Mouse (Mus musculus) embryo, embryonic 10.5 days (tissue): Measurements from ENCODE around the gene 2310034G01Rik.

Source experiments
- DNase-seq: peaks from one replicate; pipeline ENCODE4 v3.0.0-alpha.2; 2015; ENCODE audit warnings: low spot score

Gene 2310034G01Rik

DNA sequence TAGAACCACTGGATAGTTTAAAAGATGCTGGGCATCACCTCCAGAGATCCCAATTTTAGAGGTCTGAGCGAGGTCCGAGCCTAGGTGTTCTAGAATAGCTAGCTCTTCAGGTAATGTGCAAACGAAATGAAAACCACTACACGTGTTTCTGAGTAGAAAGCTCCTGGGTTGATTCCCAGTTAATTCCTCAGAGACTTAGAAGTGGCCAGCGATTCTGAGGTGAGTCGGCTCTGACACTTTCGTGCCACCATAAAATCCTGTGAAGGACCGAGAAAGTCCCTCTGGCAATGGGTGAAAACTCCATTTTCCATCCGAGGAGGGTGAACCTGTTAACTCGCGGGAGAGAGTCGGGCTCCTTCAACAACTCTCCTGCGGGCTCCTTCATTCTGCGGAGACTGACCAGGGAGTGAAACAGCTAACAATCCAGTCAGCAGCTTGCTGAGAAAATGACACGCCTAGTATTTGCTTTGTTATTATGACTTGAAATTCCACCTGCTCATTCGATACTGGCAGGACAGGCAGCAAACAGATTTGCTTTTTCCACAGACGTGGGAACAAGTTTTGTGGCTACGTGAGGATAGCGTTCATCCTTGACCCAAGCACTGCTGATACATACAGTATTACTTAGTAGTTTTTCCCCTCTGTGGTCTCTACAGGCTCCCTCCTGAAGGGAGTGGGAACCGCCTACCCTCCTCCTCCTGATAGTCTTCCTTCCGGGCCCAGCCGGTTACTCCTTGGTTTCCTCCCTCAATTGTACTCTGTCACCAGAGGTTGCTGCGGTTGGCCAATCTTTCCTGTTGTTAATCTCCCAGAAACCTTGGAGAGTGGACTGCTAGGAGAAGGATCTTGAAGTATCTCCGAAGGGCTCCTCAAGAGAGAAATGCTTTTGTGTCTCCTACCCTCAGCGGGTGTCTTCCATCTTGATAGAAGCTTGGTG, 7.5 kb upstream of the 2310034G01Rik start:
- no peak for DNase-seq

GRCm38 (mm10) chr19:46356701-46357138, 6.6 kb upstream of the 2310034G01Rik start:
- DNase-seq, result peak; percentile 93

- no peak for DNase-seq
Observed at GRCm38 (mm10) chr19:46349550-46349949, 552 bp downstream of the 2310034G01Rik start.

DNA sequence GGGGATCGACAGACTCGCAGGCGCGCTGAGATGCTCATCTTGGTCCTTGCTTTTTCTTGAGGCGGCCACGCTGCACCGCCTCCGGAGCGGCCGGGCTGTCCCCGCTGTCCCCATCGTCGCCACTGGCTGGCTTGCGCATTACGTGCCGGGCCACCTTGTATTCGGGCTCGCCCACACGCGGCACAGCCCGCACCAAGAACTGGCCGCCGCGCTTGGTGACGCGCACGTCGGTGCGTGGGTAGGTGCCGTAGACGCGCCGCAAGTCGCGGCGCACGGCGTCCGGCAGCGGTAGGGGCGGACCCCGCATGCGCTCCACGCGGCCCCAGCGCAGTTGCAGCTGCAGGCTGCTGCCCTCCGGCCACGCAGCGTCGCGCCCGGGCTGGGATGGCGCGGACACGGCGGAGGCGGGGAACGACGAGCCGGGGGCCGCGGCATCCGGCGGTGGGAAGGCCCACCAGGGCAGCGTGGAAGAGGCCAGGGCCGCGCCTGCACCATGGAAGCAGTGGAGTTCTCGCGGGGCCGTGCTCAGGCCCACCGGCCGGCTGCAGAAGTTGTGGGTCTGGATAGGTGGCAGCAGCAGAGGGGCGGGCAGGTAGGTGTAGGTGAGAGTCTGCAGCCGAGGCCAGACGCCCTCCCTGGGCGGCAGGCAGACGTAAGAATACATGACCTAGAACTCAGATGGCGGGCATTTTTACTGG, 1.2 kb downstream of the 2310034G01Rik start:
- peak; percentile 73 for DNase-seq

DNA sequence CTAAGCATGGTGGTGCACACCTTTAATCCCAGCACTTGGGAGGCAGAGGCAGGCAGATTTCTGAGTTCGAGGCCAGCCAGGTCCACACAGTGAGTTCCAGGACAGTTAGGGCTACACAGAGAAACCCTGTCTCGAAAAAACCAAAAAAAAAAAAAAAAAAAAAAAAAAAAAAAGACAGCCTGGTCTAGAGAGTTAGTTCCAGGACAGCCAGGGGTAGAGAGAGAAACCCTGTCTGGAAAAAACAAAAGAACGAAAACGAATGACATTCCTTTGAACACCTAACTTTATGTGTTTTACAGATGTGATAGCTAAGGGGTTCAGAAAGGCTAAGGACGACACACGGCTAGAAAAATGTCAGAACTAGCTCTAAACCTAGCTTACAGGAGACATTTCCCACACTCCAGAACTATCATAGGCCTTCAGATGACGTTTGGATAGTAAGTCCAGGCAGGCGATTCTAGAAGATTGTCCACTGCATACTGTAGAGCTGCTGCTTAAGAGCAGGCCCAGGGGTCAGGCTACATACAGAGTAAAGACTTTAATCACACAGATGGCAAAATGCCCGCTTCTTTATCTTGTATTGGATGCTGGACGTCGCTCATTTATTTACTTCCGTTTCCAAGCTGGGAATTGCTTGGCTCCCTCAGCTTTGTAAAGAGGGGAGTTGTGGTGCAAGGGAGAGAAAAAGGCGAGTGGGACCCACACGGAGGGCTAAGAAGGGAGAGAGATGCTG, 2.0 kb downstream of the 2310034G01Rik start:
- DNase-seq, result peak; percentile 41

- no peak for DNase-seq
Observed at GRCm38 (mm10) chr19:46347146-46347545, 3.0 kb downstream of the 2310034G01Rik start.

DNA sequence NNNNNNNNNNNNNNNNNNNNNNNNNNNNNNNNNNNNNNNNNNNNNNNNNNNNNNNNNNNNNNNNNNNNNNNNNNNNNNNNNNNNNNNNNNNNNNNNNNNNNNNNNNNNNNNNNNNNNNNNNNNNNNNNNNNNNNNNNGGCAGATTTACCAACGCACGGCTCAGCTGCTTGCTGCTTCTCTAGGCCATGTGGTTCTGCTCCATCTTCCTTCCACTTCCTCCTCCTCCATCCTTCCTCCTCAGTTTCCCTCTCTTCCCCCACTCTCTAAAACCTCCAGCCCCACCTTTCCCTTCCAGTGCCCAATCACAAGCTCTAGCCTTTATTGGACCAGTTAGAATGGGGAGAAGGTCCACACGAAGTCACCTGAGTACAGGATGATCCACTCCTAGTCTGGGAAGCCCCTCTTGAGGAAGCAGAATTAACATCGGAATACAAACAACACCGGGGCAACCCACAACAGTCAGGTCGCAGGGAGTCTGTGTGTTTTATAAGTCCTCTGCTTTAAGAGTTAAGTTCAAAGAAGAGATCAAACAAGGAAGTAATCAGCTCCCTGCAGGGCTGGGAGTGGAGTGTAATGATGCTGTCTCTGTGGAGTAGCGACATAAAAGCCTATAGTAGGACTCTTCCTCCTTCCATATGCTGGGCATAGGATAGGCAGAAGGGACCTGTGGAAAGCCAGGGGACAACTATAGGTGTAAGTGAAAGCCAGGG, 5.2 kb downstream of the 2310034G01Rik start:
- DNase-seq, result no peak

GRCm38 (mm10) chr19:46339287-46339971, 10.7 kb downstream of the 2310034G01Rik start:
- DNase-seq, result no peak

GRCm38 (mm10) chr19:46338942-46339286, 11.2 kb downstream of the 2310034G01Rik start:
- DNase-seq, result no peak

DNA sequence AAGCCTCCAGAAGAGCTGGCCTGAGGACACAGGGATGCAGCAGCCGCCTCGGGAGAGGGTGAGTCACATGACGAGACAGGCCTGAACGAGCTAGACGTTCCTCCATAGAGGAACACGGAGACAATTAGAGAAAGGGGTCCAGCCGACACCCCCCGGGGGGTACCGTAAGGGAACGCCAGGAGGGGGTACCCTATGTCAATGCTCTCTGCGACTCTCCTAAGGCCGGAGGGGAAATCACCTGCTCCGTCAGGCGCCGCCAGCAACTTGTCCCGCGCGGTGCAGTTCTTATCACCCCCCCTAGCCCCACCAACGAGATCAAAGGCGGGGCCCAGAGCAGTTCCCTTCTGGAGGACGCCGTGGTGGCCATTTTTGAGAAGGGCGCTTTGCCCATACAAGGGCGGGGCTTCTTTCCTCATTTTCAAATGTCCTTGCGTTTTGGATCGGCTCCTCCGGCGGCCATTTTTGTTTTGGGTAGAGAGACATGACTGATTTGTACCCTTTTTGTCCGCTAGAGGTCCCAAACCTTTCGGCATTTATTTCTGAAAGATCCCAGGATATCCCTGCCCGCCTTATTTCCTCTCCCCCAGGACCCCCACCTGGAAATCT, 11.7 kb downstream of the 2310034G01Rik start, which contains the start of gene Cuedc2:
TSS of gene Cuedc2 (minus strand) at position 372 of the 606 bp plus-strand sequence.
- peak; percentile 99 for DNase-seq

- DNase-seq, result no peak
Observed at GRCm38 (mm10) chr19:46337719-46338330, 12.3 kb downstream of the 2310034G01Rik start.

- no peak for DNase-seq
Observed at GRCm38 (mm10) chr19:46333906-46334305, 16.2 kb downstream of the 2310034G01Rik start.

GRCm38 (mm10) chr19:46332721-46333339, 17.3 kb downstream of the 2310034G01Rik start:
- peak; percentile 33 for DNase-seq

GRCm38 (mm10) chr19:46331936-46332335, 18.2 kb downstream of the 2310034G01Rik start:
- no peak for DNase-seq

DNA sequence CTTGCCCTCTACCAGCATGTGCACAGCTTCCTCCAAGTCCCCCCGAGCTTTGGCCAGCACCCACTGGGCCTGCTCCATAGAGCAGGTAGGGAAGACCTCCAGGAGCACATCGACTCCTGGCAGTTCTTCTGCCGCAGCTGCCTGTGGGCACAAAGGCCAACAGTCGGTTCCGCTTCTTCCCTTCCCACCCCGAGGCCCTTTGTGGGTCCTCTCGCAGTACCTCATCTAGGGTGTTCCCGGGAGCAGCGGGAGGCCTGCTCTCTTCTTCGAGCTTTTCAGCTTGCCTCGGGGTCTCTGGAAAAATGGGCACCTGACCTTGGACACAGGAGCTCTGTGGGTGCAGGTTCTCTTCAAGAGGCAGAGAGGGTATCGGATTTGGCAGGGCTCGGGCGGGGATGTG, 18.8 kb downstream of the 2310034G01Rik start:
- no peak for DNase-seq

- DNase-seq, result no peak
Observed at GRCm38 (mm10) chr19:46330696-46331095, 19.4 kb downstream of the 2310034G01Rik start.

DNA sequence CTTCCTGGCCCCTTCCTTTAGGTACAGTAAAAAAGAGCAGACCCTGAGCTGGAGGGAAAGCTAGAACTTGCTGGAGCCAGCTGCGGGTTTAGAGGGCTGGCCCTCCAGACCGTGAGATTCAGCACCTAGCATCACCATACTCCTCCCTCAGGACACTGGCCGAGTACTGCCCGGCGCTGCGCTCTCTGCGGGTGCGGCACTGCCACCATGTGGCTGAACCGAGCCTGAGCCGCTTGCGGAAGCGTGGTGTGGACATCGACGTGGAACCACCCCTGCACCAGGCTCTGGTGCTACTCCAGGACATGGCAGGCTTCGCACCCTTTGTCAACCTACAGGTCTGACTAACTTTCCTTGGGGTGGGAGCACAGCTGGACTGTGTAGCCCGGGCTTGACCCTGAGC, 20.2 kb downstream of the 2310034G01Rik start:
- DNase-seq, result peak; percentile 85

DNA sequence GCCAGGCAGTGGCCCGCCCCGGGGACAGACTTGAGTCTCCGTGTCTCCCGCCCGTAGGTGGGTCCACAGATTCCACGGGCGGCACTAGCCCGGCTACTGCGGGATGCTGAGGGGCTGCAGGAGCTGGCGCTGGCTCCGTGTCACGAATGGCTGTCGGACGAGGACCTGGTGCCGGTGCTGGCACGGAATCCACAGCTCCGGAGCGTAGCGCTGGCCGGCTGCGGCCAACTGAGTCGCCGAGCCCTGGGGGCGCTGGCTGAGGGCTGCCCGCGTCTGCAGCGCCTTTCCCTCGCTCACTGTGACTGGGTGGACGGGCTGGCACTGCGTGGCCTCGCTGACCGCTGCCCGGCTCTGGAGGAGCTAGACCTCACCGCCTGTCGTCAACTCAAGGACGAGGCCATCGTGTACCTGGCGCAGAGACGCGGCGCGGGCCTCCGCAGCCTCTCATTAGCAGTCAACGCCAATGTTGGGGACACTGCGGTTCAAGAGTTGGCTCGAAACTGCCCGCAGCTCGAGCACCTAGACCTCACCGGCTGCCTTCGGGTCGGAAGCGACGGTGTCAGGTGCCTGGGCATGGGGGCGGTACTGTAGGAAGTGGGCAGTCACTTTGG, 21.0 kb downstream of the 2310034G01Rik start:
- no peak for DNase-seq
